Mouse (Mus musculus) ES-E14 (cell line): ENCODE measurements at regions not wholly inside any gene's neighbourhood (a gene's known extent, or its start where the extent isn't known, plus 50 kb on each side); places are given as distances from the start of the nearest gene placed in this dataset.

Source experiments
- CHD2 ChIP-seq: IDR thresholded peaks from 2 replicates; pipeline ENCODE4 v1.6.1; 2014; ENCODE audit warnings: mild to moderate bottlenecking, low read depth, low read length, inconsistent platforms
- HCFC1 ChIP-seq: IDR thresholded peaks from 2 replicates; pipeline ENCODE4 v1.6.1; 2012; ENCODE audit warnings: low read length, inconsistent platforms, borderline replicate concordance; ENCODE audit not compliant: insufficient read depth
- MAFK ChIP-seq: IDR thresholded peaks from 2 replicates; pipeline ENCODE4 v1.6.1; 2014; ENCODE audit warnings: mild to moderate bottlenecking, low read depth, low read length, inconsistent platforms; ENCODE audit not compliant: insufficient read depth
- ZC3H11A ChIP-seq: IDR thresholded peaks from 2 replicates; pipeline ENCODE4 v1.6.1; 2012; ENCODE audit warnings: low read depth, mild to moderate bottlenecking, inconsistent platforms, low read length, borderline replicate concordance
- ZNF384 ChIP-seq: IDR thresholded peaks from 2 replicates; pipeline ENCODE4 v1.6.1; 2012; ENCODE audit warnings: low read depth, low read length, inconsistent platforms

GRCm38 (mm10) chr13:44260039-44260438, 469.2 kb upstream of the Jarid2 start:
- TF ChIP-seq ZC3H11A, result no peak
- TF ChIP-seq ZNF384, result no peak
- TF ChIP-seq CHD2, result no peak
- no peak for TF ChIP-seq HCFC1
- TF ChIP-seq MAFK, result no peak
